Mouse (Mus musculus) kidney, embryonic 15.5 days (tissue): ENCODE measurements around the gene Ntn4. TPM values are rescaled to one million over a fixed set of nuclear protein-coding genes. Genes with fewer than 3 reads are reported as not detected.
A peak's percentile ranks its signal among the peaks of the same experiment; 100 is the strongest.

Experiments used
- ATAC-seq: fragments of 200-750 bp; cut with Nextera tagmentation; replicated peaks from 2 replicates; pipeline ENCODE4 v1.8.0; 2017; ENCODE audit warnings: moderate TSS enrichment; ENCODE audit not compliant: low FRiP score
- H3K27ac ChIP-seq: fragments of 300-500 bp; sonication (generic); 2 replicates; pipeline ENCODE4 v1.5.1; 2015; ENCODE audit warnings: mild to moderate bottlenecking, inconsistent platforms
- H3K27me3 ChIP-seq: fragments of 300-500 bp; sonication (generic); 2 replicates; pipeline ENCODE4 v1.6.1; 2015; ENCODE audit warnings: inconsistent platforms
- H3K36me3 ChIP-seq: fragments of 300-500 bp; sonication (generic); 2 replicates; pipeline ENCODE4 v1.6.1; 2015; ENCODE audit warnings: inconsistent platforms
- H3K4me1 ChIP-seq: fragments of 300-500 bp; sonication (generic); 2 replicates; pipeline ENCODE4 v1.6.1; 2015; ENCODE audit warnings: inconsistent platforms
- H3K4me2 ChIP-seq: fragments of 300-500 bp; sonication (generic); 2 replicates; pipeline ENCODE4 v1.6.1; 2015; ENCODE audit warnings: moderate library complexity, mild to moderate bottlenecking, inconsistent platforms
- H3K4me3 ChIP-seq: fragments of 300-500 bp; sonication (generic); replicated peaks from 2 replicates; pipeline ENCODE4 v1.5.1; 2015; ENCODE audit warnings: mild to moderate bottlenecking, inconsistent platforms
- H3K9ac ChIP-seq: fragments of 300-500 bp; sonication (generic); 2 replicates; pipeline ENCODE4 v1.6.1; 2015; ENCODE audit warnings: mild to moderate bottlenecking, inconsistent platforms
- H3K9me3 ChIP-seq: fragments of 300-500 bp; sonication (generic); replicated peaks from 2 replicates; pipeline ENCODE4 v1.6.1; 2016; ENCODE audit warnings: inconsistent platforms
- WGBS: fragments of 180-500 bp; shearing (Covaris S2); methylation state at CpG from one replicate; pipeline ENCODE4 v1.1.7; 2015; ENCODE audit warnings: mixed read lengths; 5-methylcytosine and 5-hydroxymethylcytosine counted together
- polyA plus RNA-seq: library from polyadenylated mRNA; unstranded; fragments of >200 nt; fragmentation: Nextera tagmentation; extraction: Ambion mirVana; gene quantifications from 2 replicates; pipeline ENCODE4 v1.2.1, GENCODE M21; 2015

The Ntn4 gene
- polyA plus RNA-seq, 1 experiment from 2014 or later, result 0.93 TPM

DNA sequence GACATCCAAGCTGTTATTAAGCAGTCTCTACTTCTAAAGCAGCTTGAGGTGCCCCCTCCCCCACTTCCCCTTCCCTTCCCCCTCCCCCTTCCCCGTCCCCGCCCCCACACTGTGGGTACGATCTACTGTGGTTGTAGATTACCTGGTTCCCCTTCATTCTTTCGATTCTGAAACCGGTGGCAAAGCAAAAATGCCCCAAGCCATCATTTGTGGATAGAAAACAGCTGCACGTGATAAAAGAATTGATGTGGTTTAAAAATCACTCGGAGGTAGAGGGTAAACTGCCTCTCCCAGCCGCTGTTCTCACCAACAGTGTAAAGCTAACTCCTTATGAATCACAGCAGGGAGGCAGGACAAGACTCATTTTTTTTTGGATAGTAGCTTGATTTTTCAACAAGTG, 25.6 kb upstream of the Ntn4 start:
- no peak overlapping the region for H3K27ac ChIP-seq
- H3K9ac ChIP-seq, result no peak overlapping the region
- WGBS, result 64% methylated on average over 8 of the region's 8 CpGs
- no peak overlapping the region for H3K4me3 ChIP-seq
- no peaks in the 10 kb centered on the region for H3K36me3 ChIP-seq
- no peak overlapping the region for H3K4me2 ChIP-seq
- no peaks in the 10 kb centered on the region for H3K4me1 ChIP-seq
- no peaks in the 10 kb centered on the region for H3K9me3 ChIP-seq
- no peak for ATAC-seq
- H3K27me3 ChIP-seq, result no peaks in the 10 kb centered on the region

DNA sequence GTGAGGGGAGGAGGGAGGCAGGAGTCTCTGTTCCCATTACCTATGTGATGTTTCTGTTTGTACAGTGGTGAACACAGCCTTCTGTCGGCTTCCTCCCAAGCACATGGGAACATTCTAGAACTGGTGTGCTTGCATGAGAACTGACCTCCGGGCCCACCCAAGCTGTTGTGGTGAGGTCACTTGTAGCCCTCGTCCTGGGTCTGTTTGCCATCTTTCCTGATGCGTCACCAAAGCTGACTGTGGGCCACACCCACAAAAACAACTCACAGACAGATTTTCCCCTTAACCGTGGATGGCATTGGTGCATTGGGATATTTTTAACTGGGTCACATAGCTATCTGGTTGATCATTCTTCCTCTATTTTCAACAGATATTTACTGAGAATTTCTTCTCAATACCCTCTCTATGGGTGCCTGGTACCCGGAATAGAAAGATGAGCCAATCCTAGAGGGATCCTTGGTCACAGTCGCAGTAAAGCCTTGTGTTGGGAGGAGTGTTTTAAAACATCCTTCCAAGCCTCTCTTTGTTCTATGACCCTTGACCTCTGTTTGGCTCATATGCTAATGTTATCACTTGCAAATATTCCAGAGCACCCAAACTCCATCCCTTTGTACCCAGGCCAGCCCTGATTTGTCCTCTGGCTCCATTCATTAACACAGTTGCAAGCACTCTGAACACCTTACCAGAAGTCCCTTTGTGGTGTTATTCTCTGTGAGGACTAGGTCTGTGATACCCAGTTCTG, 19.9 kb upstream of the Ntn4 start:
- no peaks in the 10 kb centered on the region for H3K36me3 ChIP-seq

DNA sequence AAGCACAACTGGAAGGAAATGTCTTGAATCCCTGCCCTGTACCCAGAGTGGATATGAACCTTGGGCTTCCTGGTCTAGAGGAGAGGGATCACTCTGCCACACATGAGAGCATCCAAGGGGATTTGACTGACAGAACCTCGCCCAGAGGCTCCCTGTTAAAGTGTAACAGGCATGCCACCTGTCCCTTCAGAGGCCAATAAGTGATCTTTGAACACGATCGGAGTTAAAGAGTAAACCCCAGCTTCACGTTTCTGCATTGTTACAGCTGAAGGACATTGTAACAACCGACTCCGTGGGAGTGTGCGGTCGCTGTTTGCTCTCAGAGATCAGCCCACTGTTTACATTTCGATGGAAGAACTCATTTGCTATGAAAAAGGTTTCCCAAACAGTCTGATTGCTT, 16.8 kb upstream of the Ntn4 start:
- Histone ChIP-seq H3K27ac (peak overlapping the region; percentile 60), H3K9me3 (no peaks in the 10 kb centered on the region), H3K36me3 (no peaks in the 10 kb centered on the region), H3K4me3 (0 out of 2 replicates have a peak overlapping the region, but pooled peaks have one; percentile 14), H3K27me3 (no peaks in the 10 kb centered on the region), H3K4me2 (peak overlapping the region; percentile 43), H3K4me1 (peaks cover 10% of the 10 kb centered on the region; the same call in 1 of the 2 replicates), H3K9ac (no peak overlapping the region)
- peak; percentile 88 for ATAC-seq
- 13% methylated on average over 9 of the region's 9 CpGs for whole genome bisulfite sequencing

More for the DNA sequence above, 19.9 kb upstream of the Ntn4 start:
- H3K27ac ChIP-seq, result no peak overlapping the region
- no peaks in the 10 kb centered on the region for H3K27me3 ChIP-seq
- no peak overlapping the region for H3K4me3 ChIP-seq
- H3K4me2 ChIP-seq, result no peak overlapping the region
- ATAC-seq, result no peak
- H3K4me1 ChIP-seq, result peaks cover 10% of the 10 kb centered on the region; the same call in 1 of the 2 replicates
- H3K9me3 ChIP-seq, result no peaks in the 10 kb centered on the region
- whole genome bisulfite sequencing, result 66% methylated on average over 7 of the region's 7 CpGs
- H3K9ac ChIP-seq, result no peak overlapping the region

DNA sequence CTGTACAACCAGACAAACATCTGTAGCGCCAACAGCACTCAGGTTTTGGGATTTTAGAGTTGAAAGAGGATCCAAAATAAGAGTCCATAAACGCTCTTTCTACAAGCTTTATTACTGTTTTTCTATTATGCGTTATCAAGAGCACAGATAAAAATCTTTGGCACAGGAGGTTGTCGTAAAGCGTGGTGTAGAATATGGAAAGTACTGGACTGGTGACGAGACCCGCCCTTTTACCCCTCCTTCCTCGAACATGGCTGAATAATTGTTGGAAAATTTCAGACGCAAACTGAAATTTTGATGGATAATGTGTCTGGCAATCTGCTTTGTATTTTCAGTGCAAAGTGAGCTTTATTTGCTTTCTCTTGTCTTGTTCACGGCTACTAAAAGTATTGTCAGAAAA, 16.3 kb upstream of the Ntn4 start:
- Histone ChIP-seq H3K9ac (no peak overlapping the region), H3K4me3 (0 out of 2 replicates have a peak overlapping the region, but pooled peaks have one; percentile 14), H3K4me2 (peak overlapping the region; percentile 43), H3K27ac (peak overlapping the region; percentile 60), H3K4me1 (peaks cover 10% of the 10 kb centered on the region; the same call in 1 of the 2 replicates), H3K27me3 (no peaks in the 10 kb centered on the region), H3K9me3 (no peaks in the 10 kb centered on the region), H3K36me3 (no peaks in the 10 kb centered on the region)
- no peak for ATAC-seq
- WGBS, result 49% methylated on average over 10 of the region's 10 CpGs

DNA sequence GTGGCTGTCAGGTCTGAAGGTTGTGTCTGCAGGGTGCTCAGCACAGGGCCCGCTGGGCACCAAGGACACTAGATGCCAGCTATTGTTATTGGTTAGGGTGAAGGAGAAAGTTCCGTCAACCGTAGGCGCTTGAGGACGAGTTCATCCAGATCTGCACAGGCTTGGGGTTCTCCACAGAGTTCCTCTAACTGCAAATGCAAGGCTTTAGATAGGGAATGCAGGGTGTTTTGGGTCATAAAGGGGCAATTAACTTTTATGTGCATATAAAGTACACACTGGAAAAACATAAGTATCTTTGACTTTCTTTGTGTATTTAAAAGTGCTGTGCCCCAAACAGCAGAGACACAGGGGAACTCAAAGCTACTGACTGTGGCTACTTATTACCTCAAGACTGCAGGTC, 10.2 kb upstream of the Ntn4 start:
- Histone ChIP-seq H3K27me3 (no peaks in the 10 kb centered on the region; the same call in 1 of the 2 replicates), H3K4me2 (no peak overlapping the region), H3K36me3 (no peaks in the 10 kb centered on the region), H3K9me3 (no peaks in the 10 kb centered on the region), H3K9ac (no peak overlapping the region), H3K4me1 (no peaks in the 10 kb centered on the region), H3K27ac (no peak overlapping the region), H3K4me3 (no peak overlapping the region)
- no peak for ATAC-seq
- 89% methylated on average over 5 of the region's 5 CpGs for WGBS

DNA sequence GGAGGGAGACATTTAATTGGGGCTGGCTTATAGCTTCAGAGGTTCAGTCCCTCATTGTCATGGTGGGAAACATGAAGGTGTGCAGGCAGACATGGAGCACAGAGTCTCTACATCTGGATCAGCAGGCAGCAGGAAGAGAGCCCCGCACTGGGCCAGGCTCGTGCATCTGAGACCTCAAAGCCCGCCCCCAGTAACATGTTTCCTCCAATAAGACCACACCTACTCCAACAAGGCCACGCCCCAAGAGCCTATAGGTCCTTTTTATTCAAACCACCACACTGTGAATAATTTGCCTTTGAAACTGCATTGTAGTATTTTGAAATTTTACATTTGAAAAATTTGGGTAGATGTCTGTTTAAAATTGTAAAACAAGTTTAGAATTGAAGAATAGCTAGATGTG, 8.4 kb upstream of the Ntn4 start:
- no peak overlapping the region for H3K27ac ChIP-seq
- no peaks in the 10 kb centered on the region; the same call in 1 of the 2 replicates for H3K27me3 ChIP-seq
- WGBS, result 81% methylated on average over 4 of the region's 4 CpGs

DNA sequence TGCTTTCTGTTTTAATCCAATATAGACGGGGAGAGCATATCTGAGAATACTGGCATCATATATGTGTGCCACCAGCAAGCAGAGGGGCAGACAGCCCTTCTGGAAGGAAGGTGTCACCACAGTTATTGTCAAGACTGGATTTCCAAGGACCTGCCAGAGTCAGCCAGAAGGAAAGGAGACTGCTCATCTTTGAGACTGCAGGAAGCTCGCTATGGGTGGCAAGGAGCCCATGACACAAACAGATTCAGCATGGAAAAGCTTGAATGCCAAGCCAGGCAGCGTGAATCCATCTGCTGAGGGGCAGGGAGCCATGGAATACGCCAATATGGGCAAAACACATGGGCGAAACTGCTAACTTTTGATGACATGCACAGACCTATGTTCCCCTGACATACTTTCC, 6.9 kb upstream of the Ntn4 start:
- H3K27ac ChIP-seq, result no peak overlapping the region
- WGBS, result 90% methylated on average over 5 of the region's 5 CpGs
- no peaks in the 10 kb centered on the region for H3K9me3 ChIP-seq
- no peak overlapping the region for H3K9ac ChIP-seq
- no peak overlapping the region for H3K4me3 ChIP-seq
- no peak overlapping the region for H3K4me2 ChIP-seq
- H3K36me3 ChIP-seq, result no peaks in the 10 kb centered on the region
- H3K4me1 ChIP-seq, result no peaks in the 10 kb centered on the region
- H3K27me3 ChIP-seq, result peaks cover 10% of the 10 kb centered on the region
- no peak for ATAC-seq

More for the DNA sequence above, 8.4 kb upstream of the Ntn4 start:
- Histone ChIP-seq H3K9me3 (no peaks in the 10 kb centered on the region), H3K4me1 (no peaks in the 10 kb centered on the region), H3K9ac (no peak overlapping the region), H3K4me3 (no peak overlapping the region), H3K4me2 (no peak overlapping the region), H3K36me3 (no peaks in the 10 kb centered on the region)
- no peak for ATAC-seq

DNA sequence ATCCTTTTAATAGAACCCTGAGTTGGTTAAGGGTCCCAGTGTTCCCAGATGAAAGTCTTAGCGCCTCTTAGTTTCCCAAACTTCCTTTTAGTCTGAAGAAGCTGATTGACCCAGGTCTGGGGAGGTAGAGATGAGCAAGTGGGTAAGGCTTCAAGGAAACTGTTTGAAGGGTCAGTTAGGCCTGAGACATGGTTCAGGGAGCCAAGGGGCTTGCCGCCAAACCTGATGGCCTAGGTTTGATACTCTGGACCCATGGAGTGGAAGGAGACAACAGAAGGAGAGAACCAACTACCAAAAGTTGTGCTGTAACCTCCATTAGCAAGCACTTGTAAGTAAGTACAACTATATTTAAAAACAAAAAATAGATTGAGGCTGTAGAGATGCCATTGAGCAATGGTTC, 6.5 kb upstream of the Ntn4 start:
- no peaks in the 10 kb centered on the region for H3K36me3 ChIP-seq
- H3K9me3 ChIP-seq, result no peaks in the 10 kb centered on the region
- ATAC-seq, result no peak
- no peak overlapping the region for H3K9ac ChIP-seq
- H3K4me2 ChIP-seq, result no peak overlapping the region
- no peak overlapping the region for H3K4me3 ChIP-seq
- no peak overlapping the region for H3K27ac ChIP-seq
- H3K27me3 ChIP-seq, result peaks cover 14% of the 10 kb centered on the region
- WGBS, result 92% methylated on average over 2 of the region's 2 CpGs
- H3K4me1 ChIP-seq, result no peaks in the 10 kb centered on the region

DNA sequence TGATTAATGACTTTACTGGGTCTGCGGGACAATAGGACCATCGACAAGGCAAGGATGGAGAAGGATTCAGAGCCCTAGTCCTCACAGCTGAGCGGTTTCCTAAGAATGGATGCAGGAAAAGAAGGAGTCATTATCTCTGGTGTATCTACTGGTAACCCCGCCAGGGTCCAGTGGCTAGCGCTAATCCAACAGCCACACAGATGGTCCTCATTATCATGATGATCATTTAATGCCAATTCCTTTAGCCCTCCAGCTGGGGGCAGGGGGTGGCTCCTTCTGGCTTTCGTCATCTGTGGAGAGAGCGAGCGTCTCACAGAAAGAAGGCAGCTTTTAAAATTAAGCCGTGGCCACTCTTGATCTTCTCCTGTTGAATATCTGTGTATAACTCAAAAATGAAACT, 4.5 kb upstream of the Ntn4 start:
- WGBS, result 62% methylated on average over 9 of the region's 9 CpGs
- Histone ChIP-seq H3K4me2 (no peak overlapping the region), H3K27ac (no peak overlapping the region), H3K9me3 (no peaks in the 10 kb centered on the region), H3K9ac (no peak overlapping the region), H3K4me1 (peaks cover 7% of the 10 kb centered on the region), H3K27me3 (peaks cover 33% of the 10 kb centered on the region), H3K4me3 (no peak overlapping the region), H3K36me3 (no peaks in the 10 kb centered on the region)
- ATAC-seq, result no peak

DNA sequence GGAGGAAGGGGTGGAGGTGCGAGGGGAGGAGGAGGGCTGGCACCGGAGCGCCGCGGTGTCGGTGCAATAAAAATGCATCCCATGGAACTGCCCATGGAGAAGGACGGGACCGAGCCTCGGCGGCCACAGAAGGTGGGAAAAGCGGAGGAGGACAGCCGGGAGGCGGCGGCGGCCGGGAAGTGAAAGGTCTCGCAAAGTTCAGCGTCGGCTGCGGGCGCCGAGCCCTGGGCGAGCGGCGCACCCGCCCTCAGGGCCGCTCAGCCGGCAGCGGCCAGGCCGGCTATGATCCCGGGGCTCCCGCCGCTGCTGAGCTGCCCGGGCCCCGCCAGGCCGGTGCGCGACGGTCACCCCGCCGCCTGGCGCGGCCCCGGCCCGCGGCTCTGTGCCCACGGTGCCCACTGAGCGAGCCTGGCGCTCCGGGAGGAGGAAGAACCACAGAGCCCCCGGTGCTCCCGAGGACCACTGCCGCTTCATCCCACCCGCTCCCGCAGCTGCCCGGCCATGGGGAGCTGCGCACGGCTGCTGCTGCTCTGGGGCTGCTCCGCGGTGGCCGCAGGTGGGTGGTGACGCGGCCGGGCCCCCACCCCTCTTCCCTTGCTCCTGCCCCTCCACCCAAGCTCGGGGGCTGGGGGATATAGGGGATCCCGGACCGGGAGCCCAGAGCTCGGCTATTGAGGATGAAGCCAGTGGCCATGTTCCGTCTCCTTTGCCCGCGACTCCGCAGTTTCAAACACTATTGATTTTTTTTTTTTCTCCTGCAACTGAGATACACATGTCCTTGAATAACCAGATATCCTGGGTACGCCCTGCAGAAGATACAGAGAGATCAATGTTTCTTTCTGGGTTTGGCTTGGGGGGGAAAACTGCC, 706 bp downstream of the Ntn4 start:
- under 1% methylated on average over 50 of the region's 73 CpGs for WGBS

DNA sequence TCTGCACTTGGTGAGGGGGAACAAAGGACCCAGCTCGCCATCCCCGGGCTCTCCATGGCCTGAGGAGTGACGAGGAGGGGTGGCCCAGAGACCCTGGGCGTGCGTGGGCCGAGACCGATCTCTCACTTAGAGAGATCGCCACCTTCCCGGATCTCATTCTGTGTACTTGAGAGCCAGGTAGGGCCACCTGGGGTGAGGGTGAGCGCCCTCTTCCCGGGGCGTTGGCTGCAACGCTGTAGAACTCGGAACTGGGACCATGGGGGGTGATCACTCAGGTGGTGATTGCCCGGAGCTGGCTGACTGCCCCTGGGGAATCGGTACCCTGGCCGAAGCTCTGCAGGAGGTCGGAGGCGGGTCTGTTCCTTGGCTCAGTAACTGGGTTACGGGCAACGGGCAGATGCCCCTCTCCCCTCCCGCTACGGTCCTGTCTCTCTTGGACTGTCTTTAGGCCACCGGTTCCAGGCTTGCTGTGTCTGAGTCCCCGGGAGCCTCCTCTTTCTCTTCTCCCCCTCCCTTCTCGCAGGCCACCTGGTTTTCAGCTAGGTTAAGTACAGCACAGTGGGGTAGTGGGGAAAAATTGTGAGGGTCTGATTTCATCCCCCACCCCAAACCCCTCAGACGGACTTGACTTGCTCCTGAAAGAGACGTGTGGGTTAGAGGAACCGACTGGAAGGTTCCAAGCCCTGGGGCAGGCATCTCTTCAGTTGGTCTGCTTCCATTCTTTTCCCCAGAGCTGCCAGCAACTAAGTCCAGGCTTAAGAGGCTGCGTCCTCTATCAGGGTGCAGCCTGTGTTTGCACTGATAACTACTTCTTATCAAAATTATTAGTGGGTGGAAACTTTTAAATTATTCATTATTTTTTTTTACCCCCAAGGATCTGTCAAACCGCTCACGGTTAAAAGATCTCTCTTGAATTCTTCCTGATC, 1.6 kb downstream of the Ntn4 start:
- H3K27me3 ChIP-seq, result peaks cover 65% of the 10 kb centered on the region
- 8% methylated on average over 32 of the region's 32 CpGs for WGBS
- ATAC-seq, result peak; percentile 81

More for the DNA sequence above, 706 bp downstream of the Ntn4 start:
- Histone ChIP-seq H3K4me1 (peaks cover 20% of the 10 kb centered on the region), H3K36me3 (no peaks in the 10 kb centered on the region), H3K4me2 (peak overlapping the region; percentile 96), H3K27ac (no peak overlapping the region), H3K4me3 (peak overlapping the region; percentile 56), H3K27me3 (peaks cover 65% of the 10 kb centered on the region), H3K9me3 (no peaks in the 10 kb centered on the region), H3K9ac (peak overlapping the region; percentile 55)
- ATAC-seq, result peak; percentile 71

More for the DNA sequence above, 1.6 kb downstream of the Ntn4 start:
- H3K9ac ChIP-seq, result peak overlapping the region; percentile 55
- H3K9me3 ChIP-seq, result no peaks in the 10 kb centered on the region
- H3K4me3 ChIP-seq, result peak overlapping the region; percentile 56
- H3K4me2 ChIP-seq, result peak overlapping the region; percentile 96
- H3K27ac ChIP-seq, result no peak overlapping the region
- peaks cover 20% of the 10 kb centered on the region for H3K4me1 ChIP-seq
- no peaks in the 10 kb centered on the region for H3K36me3 ChIP-seq
